Mouse (Mus musculus) limb, embryonic 13.5 days (tissue): Measurements from ENCODE around the gene Plac8. TPM values are rescaled to one million over a fixed set of nuclear protein-coding genes. Genes with fewer than 3 reads are reported as not detected.

ENCODE experiments used
- ATAC-seq: fragments of 200-750 bp; cut with Nextera tagmentation; 2 replicates; pipeline ENCODE4 v1.8.0; 2017; ENCODE audit warnings: low read depth, moderate number of reproducible peaks, moderate TSS enrichment; ENCODE audit not compliant: low FRiP score
- H3K27ac ChIP-seq: fragments of 300-500 bp; sonication (generic); 2 replicates; pipeline ENCODE4 v1.5.1; 2015; ENCODE audit warnings: inconsistent platforms, mild to moderate bottlenecking, moderate library complexity
- H3K27me3 ChIP-seq: fragments of 300-500 bp; sonication (generic); 2 replicates; pipeline ENCODE4 v1.6.1; 2015; ENCODE audit warnings: mild to moderate bottlenecking, inconsistent platforms
- H3K36me3 ChIP-seq: fragments of 300-500 bp; sonication (generic); 2 replicates; pipeline ENCODE4 v1.6.1; 2015; ENCODE audit warnings: inconsistent platforms, mild to moderate bottlenecking, moderate library complexity
- H3K4me1 ChIP-seq: fragments of 300-500 bp; sonication (generic); 2 replicates; pipeline ENCODE4 v1.6.1; 2015; ENCODE audit warnings: inconsistent platforms
- H3K4me2 ChIP-seq: fragments of 300-500 bp; sonication (generic); replicated peaks from 2 replicates; pipeline ENCODE4 v1.6.1; 2015; ENCODE audit warnings: inconsistent platforms, mild to moderate bottlenecking, moderate library complexity
- H3K4me3 ChIP-seq: fragments of 300-500 bp; sonication (generic); 2 replicates; pipeline ENCODE4 v1.5.1; 2015; ENCODE audit warnings: moderate library complexity, mild to moderate bottlenecking, inconsistent platforms
- H3K9ac ChIP-seq: fragments of 300-500 bp; sonication (generic); 2 replicates; pipeline ENCODE4 v1.6.1; 2015; ENCODE audit warnings: mild to moderate bottlenecking, inconsistent platforms
- H3K9me3 ChIP-seq: fragments of 300-500 bp; sonication (generic); 2 replicates; pipeline ENCODE4 v1.6.1; 2016; ENCODE audit warnings: inconsistent platforms
- WGBS: fragments of 180-500 bp; shearing (Covaris S2); methylation state at CpG from one replicate; pipeline ENCODE4 v1.1.7; 2015; 5-methylcytosine and 5-hydroxymethylcytosine counted together
- polyA plus RNA-seq: library from polyadenylated mRNA; unstranded; fragments of >200 nt; fragmentation: Nextera tagmentation; extraction: Ambion mirVana; gene quantifications from 2 replicates; pipeline ENCODE4 v1.2.1, GENCODE M21; 2015

Gene Plac8
- polyA plus RNA-seq, 1 experiment from 2014 or later = 4.5 TPM

- Histone ChIP-seq H3K27ac (no peak overlapping the region), H3K9ac (no peak overlapping the region), H3K4me1 (no peaks in the 10 kb centered on the region), H3K4me3 (no peak overlapping the region), H3K9me3 (no peaks in the 10 kb centered on the region), H3K27me3 (no peaks in the 10 kb centered on the region), H3K4me2 (no peak overlapping the region), H3K36me3 (no peaks in the 10 kb centered on the region)
- ATAC-seq = no peak
- 82% methylated on average over 14 of the region's 14 CpGs for WGBS
These were observed 15.0 kb downstream of the Plac8 start for GRCm38 (mm10) chr5:100557019-100557418.

GRCm38 (mm10) chr5:100553426-100553825, 18.6 kb downstream of the Plac8 start:
- H3K36me3 ChIP-seq = peaks cover 11% of the 10 kb centered on the region
- no peaks in the 10 kb centered on the region for H3K4me1 ChIP-seq
- no peak overlapping the region for H3K4me2 ChIP-seq
- 61% methylated on average over 8 of the region's 8 CpGs for WGBS
- no peaks in the 10 kb centered on the region for H3K27me3 ChIP-seq
- no peak overlapping the region for H3K27ac ChIP-seq
- no peak overlapping the region for H3K4me3 ChIP-seq
- H3K9me3 ChIP-seq = no peaks in the 10 kb centered on the region
- H3K9ac ChIP-seq = no peak overlapping the region
- ATAC-seq = no peak

DNA sequence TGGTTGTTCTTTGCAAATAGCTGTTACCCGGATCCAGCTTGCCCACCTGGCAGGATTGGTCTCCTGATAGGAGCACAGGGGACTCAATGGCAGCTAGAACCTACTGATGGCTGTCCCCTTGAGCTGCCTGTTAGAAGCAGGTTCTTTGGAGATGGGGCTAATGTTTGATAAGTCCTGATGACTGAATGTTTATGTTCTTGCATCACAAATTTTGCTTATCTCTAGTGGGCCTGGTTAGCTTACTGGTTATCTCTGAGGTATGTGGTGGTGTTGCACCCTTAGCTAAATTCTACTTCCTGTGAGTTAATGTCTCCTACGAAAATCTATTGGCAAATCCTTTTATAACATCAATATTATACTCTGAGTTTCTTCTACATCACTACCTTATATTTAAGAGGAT, 20.1 kb downstream of the Plac8 start:
- H3K9me3 ChIP-seq = no peaks in the 10 kb centered on the region
- ATAC-seq = no peak
- no peak overlapping the region for H3K4me2 ChIP-seq
- H3K27ac ChIP-seq = no peak overlapping the region
- H3K36me3 ChIP-seq = peaks cover 26% of the 10 kb centered on the region
- no peak overlapping the region for H3K9ac ChIP-seq
- H3K4me1 ChIP-seq = no peaks in the 10 kb centered on the region
- WGBS = 70% methylated on average over 2 of the region's 2 CpGs
- no peaks in the 10 kb centered on the region for H3K27me3 ChIP-seq
- H3K4me3 ChIP-seq = no peak overlapping the region

DNA sequence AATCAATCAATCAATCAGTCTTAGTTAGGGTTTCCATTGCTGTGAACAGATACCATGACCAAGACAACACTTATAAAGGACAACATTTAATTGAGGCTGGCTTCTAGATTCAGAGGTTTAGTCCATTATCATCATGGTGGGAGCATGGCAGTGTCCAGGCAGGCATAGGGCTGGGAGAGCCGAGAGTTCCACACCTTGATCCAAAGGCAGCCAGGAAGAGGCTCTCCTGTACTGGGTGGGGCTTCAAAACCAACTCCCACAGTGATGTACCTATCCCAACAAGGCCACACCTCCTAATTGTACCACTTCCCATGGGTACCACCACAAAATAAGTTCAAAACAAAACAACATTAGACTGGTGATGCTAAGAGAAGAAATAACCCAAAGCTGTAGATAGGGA, 21.9 kb downstream of the Plac8 start:
- Histone ChIP-seq H3K27ac (no peak overlapping the region), H3K36me3 (peaks cover 43% of the 10 kb centered on the region), H3K27me3 (no peaks in the 10 kb centered on the region), H3K4me3 (no peak overlapping the region), H3K9ac (no peak overlapping the region), H3K4me2 (no peak overlapping the region), H3K9me3 (no peaks in the 10 kb centered on the region), H3K4me1 (no peaks in the 10 kb centered on the region)
- 86% methylated on average over 1 of the region's 1 CpGs for WGBS
- no peak for ATAC-seq

DNA sequence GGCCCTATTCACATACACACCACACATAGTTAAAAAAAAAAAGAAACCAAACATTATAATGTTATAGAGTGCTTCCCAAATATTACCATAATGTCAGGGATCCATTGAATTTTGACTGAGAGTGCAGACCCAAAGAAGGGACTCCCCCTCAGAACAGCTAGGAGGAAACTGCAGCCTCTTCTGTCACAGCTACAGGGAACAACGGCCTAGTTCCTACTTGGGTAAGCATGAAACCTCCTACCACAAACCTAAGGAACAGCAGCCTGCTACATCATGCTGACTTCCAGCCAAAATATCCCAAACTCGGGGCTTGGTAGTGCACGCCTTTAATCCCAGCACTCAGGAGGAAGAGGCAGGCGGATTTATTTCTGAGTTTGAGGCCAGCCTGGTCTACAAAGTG, 22.7 kb downstream of the Plac8 start:
- no peak overlapping the region for H3K9ac ChIP-seq
- WGBS = 95% methylated on average over 4 of the region's 4 CpGs
- H3K36me3 ChIP-seq = peaks cover 51% of the 10 kb centered on the region
- H3K27ac ChIP-seq = no peak overlapping the region
- H3K9me3 ChIP-seq = no peaks in the 10 kb centered on the region
- no peak overlapping the region for H3K4me3 ChIP-seq
- no peak for ATAC-seq
- no peak overlapping the region for H3K4me2 ChIP-seq
- H3K4me1 ChIP-seq = no peaks in the 10 kb centered on the region
- no peaks in the 10 kb centered on the region for H3K27me3 ChIP-seq

DNA sequence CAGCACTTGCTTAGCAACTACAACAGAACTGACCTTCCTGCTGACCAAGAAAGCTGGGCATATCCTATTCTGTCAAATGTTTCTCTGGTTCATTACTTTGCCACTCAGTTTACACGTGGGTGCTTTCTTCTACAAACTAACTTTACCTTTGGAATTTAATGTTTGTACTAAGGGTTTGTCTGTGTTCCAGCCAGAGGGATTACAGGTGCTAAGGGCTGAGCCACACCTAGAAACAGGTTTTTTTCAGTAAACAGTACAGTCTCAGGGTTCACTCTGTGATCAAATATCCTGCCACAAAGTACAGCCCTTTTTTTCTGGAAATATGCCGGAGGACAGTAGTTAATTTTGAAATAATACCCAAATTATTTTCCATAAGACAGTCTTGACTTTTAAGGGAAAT, 23.8 kb downstream of the Plac8 start:
- no peaks in the 10 kb centered on the region for H3K4me1 ChIP-seq
- peaks cover 59% of the 10 kb centered on the region for H3K36me3 ChIP-seq

DNA sequence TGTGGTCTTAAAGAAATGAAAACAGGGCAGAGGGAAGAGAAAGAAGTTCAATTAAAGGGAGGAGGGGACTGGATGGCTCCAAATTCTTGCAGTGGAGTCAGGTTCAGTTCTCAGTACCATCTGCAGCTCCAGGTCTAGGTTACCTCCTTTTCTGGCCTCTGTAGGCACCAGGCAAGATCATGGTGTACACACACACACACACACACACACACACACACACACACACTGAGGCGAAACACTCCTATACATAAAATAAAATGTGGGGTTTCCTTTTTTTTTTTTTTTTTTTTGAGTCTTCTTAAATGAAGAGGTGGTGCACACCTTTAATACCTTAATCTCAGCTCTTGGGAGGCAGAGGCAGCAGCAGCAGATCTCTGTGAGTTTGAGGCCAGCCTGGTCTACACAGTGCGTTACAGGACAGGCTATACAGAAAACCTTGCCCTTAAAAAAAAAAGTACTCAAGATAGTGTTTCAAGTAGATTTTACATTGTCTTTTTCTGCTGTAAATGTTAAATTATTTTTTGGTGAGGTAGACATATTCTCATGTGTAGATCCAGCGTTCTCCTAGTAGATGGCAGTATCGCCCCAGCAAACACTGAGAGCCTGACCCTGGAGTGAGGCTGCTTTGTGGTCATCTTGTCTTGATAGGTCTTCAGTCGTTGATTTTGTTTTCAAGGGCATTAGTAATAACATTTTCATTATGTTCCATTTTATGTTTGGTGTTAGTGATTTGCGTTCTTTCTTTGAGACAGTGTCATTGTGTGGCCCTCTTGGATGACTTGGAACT, 25.6 kb downstream of the Plac8 start:
- Histone ChIP-seq H3K9me3 (no peaks in the 10 kb centered on the region), H3K4me2 (no peak overlapping the region), H3K27ac (no peak overlapping the region), H3K4me1 (no peaks in the 10 kb centered on the region), H3K9ac (no peak overlapping the region), H3K36me3 (peaks cover 76% of the 10 kb centered on the region), H3K27me3 (no peaks in the 10 kb centered on the region), H3K4me3 (no peak overlapping the region)
- ATAC-seq = no peak
- 91% methylated on average over 6 of the region's 6 CpGs for WGBS

More for the DNA sequence above, 23.8 kb downstream of the Plac8 start:
- H3K27me3 ChIP-seq = no peaks in the 10 kb centered on the region
- H3K9me3 ChIP-seq = no peaks in the 10 kb centered on the region
- no peak for ATAC-seq
- H3K27ac ChIP-seq = no peak overlapping the region
- no peak overlapping the region for H3K4me2 ChIP-seq
- H3K9ac ChIP-seq = no peak overlapping the region
- no peak overlapping the region for H3K4me3 ChIP-seq
- 86% methylated on average over 2 of the region's 2 CpGs for WGBS

- H3K4me2 ChIP-seq = no peak overlapping the region
- ATAC-seq = no peak
- no peaks in the 10 kb centered on the region for H3K9me3 ChIP-seq
- H3K27me3 ChIP-seq = no peaks in the 10 kb centered on the region
- H3K9ac ChIP-seq = no peak overlapping the region
- 89% methylated on average over 3 of the region's 3 CpGs for WGBS
- H3K27ac ChIP-seq = no peak overlapping the region
- no peak overlapping the region for H3K4me3 ChIP-seq
- H3K36me3 ChIP-seq = peaks cover 75% of the 10 kb centered on the region
- no peaks in the 10 kb centered on the region for H3K4me1 ChIP-seq
These were observed 35.4 kb downstream of the Plac8 start for GRCm38 (mm10) chr5:100536638-100537037.

DNA sequence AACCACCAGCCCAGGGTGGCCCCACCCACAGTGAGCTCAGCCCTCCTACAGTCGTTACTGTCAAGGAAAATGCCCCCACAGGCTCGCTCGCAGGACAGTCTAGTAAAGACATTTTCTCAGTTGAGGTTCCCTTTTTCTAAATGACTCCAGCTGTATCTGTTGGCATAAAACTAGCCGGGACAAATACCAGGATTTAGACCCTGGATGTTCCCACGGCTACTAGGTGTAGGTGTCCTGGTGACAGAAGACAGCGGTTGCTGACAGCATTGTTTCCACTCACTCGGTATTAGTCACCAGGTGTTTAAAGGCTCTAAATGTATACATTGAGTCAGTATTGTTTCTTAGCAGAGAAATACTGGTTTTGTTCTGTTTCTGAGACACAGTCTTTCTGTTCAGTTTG, 36.2 kb downstream of the Plac8 start:
- no peak for ATAC-seq
- no peak overlapping the region for H3K27ac ChIP-seq
- H3K4me1 ChIP-seq = no peaks in the 10 kb centered on the region
- H3K4me2 ChIP-seq = no peak overlapping the region
- no peak overlapping the region for H3K4me3 ChIP-seq
- H3K9ac ChIP-seq = no peak overlapping the region
- 84% methylated on average over 7 of the region's 7 CpGs for WGBS
- H3K36me3 ChIP-seq = peaks cover 77% of the 10 kb centered on the region
- no peaks in the 10 kb centered on the region for H3K9me3 ChIP-seq
- H3K27me3 ChIP-seq = no peaks in the 10 kb centered on the region

DNA sequence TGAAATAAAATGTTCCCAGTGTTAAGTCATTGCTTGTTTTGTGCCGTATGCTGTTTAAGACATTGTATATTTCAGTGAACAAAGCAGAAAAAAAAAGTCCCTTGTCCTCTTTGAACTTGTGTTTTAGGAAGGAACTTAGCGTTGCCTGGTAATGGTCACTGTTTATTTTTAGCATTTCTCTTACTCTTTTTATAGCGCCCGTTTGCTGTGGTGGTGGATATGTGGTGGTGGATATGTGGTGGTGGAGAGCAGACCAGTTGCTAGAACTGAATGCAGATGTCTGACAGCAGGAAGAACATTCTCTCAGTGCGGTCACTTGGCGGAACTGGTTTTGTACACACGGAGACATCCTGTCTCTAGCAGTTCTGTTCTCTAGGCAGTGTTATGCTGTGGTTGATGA, 45.9 kb downstream of the Plac8 start:
- Histone ChIP-seq H3K4me1 (no peaks in the 10 kb centered on the region), H3K27me3 (no peaks in the 10 kb centered on the region), H3K27ac (no peak overlapping the region), H3K9ac (no peak overlapping the region), H3K36me3 (peaks cover 48% of the 10 kb centered on the region), H3K4me2 (no peak overlapping the region), H3K9me3 (no peaks in the 10 kb centered on the region), H3K4me3 (no peak overlapping the region)
- ATAC-seq = no peak
- WGBS = 77% methylated on average over 7 of the region's 7 CpGs

- Histone ChIP-seq H3K4me3 (no peak overlapping the region), H3K27me3 (no peaks in the 10 kb centered on the region), H3K4me1 (no peaks in the 10 kb centered on the region), H3K27ac (no peak overlapping the region), H3K36me3 (peaks cover 42% of the 10 kb centered on the region), H3K9ac (no peak overlapping the region), H3K9me3 (no peaks in the 10 kb centered on the region), H3K4me2 (no peak overlapping the region)
- WGBS = 73% methylated on average over 3 of the region's 3 CpGs
- no peak for ATAC-seq
These were observed 46.4 kb downstream of the Plac8 start for GRCm38 (mm10) chr5:100525620-100526019.

DNA sequence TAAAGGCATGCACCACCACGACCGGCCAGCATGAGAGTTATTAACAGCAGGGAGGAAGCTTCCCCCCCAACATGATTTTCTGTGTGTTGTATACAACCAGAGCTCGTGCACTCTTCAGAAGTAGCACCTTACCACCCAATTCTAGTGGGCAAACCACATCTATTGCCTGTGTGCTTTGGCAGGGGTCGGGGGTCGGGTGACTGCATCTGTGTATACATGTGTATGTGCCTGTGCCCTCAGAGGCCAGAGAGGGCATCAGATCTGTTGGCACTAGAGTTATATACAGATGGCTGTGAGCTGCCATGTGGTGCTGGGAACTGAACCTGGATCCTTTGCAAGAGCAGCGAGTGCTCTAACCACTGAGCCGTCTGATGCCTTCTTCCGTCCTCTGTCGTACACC, 47.1 kb downstream of the Plac8 start:
- Histone ChIP-seq H3K9me3 (no peaks in the 10 kb centered on the region), H3K4me1 (peaks cover 6% of the 10 kb centered on the region), H3K27ac (no peak overlapping the region), H3K27me3 (no peaks in the 10 kb centered on the region), H3K4me2 (no peak overlapping the region), H3K4me3 (no peak overlapping the region), H3K9ac (no peak overlapping the region), H3K36me3 (peaks cover 35% of the 10 kb centered on the region)
- no peak for ATAC-seq
- WGBS = 94% methylated on average over 9 of the region's 9 CpGs

DNA sequence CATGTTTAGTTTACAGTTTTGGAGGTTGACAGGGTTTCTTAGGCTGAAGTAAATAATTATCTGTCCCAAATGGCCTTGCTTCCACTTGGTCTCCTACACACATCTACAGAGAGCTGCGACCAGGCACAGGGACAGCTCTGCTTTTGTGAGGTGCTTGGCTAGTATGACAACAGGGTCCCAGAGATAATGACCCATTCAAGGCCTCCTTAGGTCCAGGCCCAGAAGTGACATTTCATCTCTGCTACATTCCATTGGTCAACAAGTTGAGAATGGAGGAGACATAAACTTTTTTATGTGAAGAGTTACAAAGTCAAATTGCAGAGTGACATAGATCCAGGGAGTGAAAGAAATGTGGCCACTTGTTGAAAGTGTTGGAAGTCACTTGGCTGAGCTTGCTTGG, 48.7 kb downstream of the Plac8 start:
- Histone ChIP-seq H3K27ac (no peak overlapping the region), H3K9ac (no peak overlapping the region), H3K4me2 (no peak overlapping the region), H3K4me3 (no peak overlapping the region), H3K4me1 (peaks cover 14% of the 10 kb centered on the region), H3K27me3 (no peaks in the 10 kb centered on the region), H3K9me3 (no peaks in the 10 kb centered on the region), H3K36me3 (peaks cover 19% of the 10 kb centered on the region)
- WGBS = 93% methylated on average over 1 of the region's 1 CpGs
- no peak for ATAC-seq
